21 mouse cellular contexts compared by ENCODE assay signal in the genomic region with DNA sequence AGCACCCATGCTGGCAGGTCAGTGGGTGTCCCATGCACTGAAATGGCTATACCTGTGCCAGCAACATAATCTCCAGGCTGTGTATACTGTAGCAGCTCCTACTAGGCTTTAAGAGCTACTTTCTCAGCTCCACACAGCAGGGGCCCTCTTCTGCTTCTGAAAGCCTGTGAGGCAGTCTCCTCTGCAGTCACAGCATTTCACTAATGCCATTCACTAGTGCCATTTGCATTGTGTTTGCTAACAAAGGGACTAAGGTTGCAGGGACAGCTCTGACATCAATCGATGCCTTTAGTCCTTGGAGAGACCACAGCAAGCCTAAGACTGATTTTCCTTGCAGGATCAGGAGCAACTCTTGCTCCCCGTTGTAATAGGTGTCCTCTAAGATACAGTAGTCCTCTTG.
DNase-seq lines count a peak whose midpoint lies in the region; ATAC-seq lines count a peak whose summit lies in the region.
"Had no signal": no experiment of that assay in that cellular context is flagged by ENCODE, and none has a peak within 500 bp of the region (broad histone marks: within the 10 kb centered on the region; RNA-seq: fewer than 3 reads in every experiment).

No protein-coding gene starts in this region.

- no peak overlapping the region for H3K9ac ChIP-seq in hindbrain, embryonic 11.5 days (ENCODE audit: low read depth, low read length)
- H3K9ac ChIP-seq in hindbrain, embryonic 14.5 days: no peak overlapping the region
- H3K9ac ChIP-seq: embryonic facial prominence, embryonic 12.5 days had no signal

- no peak overlapping the region for H3K4me3 ChIP-seq in hindbrain, embryonic 11.5 days (ENCODE audit: low read depth, low read length)
- H3K4me3 ChIP-seq in hindbrain, embryonic 14.5 days (replicated peaks; ENCODE audit: low read length): no peak overlapping the region
- H3K4me3 ChIP-seq: embryonic facial prominence, embryonic 12.5 days; heart, embryonic 10.5 days had no signal

- WGBS in hindbrain, embryonic 11.5 days: 9% methylated on average over 2 of the region's 2 CpGs
- WGBS in hindbrain, embryonic 14.5 days: 5% methylated on average over 2 of the region's 2 CpGs

- no peaks in the 10 kb centered on the region for H3K9me3 ChIP-seq in hindbrain, embryonic 11.5 days (ENCODE audit: control insufficient read depth, low read length)
- H3K9me3 ChIP-seq in hindbrain, embryonic 14.5 days (ENCODE audit: control insufficient read depth, low read length): no peaks in the 10 kb centered on the region
- H3K9me3 ChIP-seq: embryonic facial prominence, embryonic 12.5 days; heart, embryonic 10.5 days had no signal

- no peaks in the 10 kb centered on the region for H3K27me3 ChIP-seq in hindbrain, embryonic 11.5 days (ENCODE audit: control insufficient read depth, insufficient read depth, low read length)
- no peaks in the 10 kb centered on the region for H3K27me3 ChIP-seq in hindbrain, embryonic 14.5 days (ENCODE audit: control insufficient read depth, insufficient read depth, low read length)
- H3K27me3 ChIP-seq: embryonic facial prominence, embryonic 12.5 days had no signal

- H3K36me3 ChIP-seq in hindbrain, embryonic 11.5 days (ENCODE audit: control insufficient read depth, insufficient read depth, low read length): no peaks in the 10 kb centered on the region
- no peaks in the 10 kb centered on the region for H3K36me3 ChIP-seq in hindbrain, embryonic 14.5 days (replicated peaks; ENCODE audit: control insufficient read depth, insufficient read depth)
- H3K36me3 ChIP-seq: embryonic facial prominence, embryonic 12.5 days; heart, embryonic 10.5 days had no signal

- DNase-seq in hindbrain, embryonic 11.5 days (ENCODE audit: low spot score): peak; percentile 36
- DNase-seq in hindbrain, embryonic 14.5 days (ENCODE audit: low spot score): no peak
- peak; percentile 76 for DNase-seq in ES-CJ7 (ENCODE audit: low read depth, low spot score)
- peak; percentile 80 for DNase-seq in ZHBTc4 (ENCODE audit: low read depth, low spot score)
- peak; percentile 20 for DNase-seq in embryo, embryonic 11 days
- DNase-seq in kidney, adult 9 months: no peak
- DNase-seq in urinary bladder, postnatal 10 days (ENCODE audit: low spot score): no peak
- DNase-seq in testis, postnatal 10 days (ENCODE audit: low spot score): no peak
- DNase-seq: adrenal gland, postnatal 10 days; cerebellum, adult 11-12 months; cerebellum, adult 9-10 months; cerebellum, postnatal 25 days; gastrocnemius, postnatal 10 days; heart, adult 18-20 months; heart, postnatal 10 days; heart, postnatal 4 days had no signal

- no peak overlapping the region for H3K4me2 ChIP-seq in hindbrain, embryonic 11.5 days (replicated peaks; ENCODE audit: low read depth, low read length)
- no peak overlapping the region for H3K4me2 ChIP-seq in hindbrain, embryonic 14.5 days (replicated peaks)
- H3K4me2 ChIP-seq: embryonic facial prominence, embryonic 12.5 days had no signal

- ATAC-seq in hindbrain, embryonic 11.5 days (ENCODE audit: low FRiP score): 0 out of 2 replicates have a peak, but pooled peaks have one; percentile 33
- no peak for ATAC-seq in hindbrain, embryonic 14.5 days (ENCODE audit: low FRiP score)
- ATAC-seq: forebrain, embryonic 16.5 days; hindbrain, embryonic 16.5 days; inflammation-experienced regulatory T-cells, adult 6 months had no signal

- peaks cover 3% of the 10 kb centered on the region; the same call in 1 of the 2 replicates for H3K4me1 ChIP-seq in hindbrain, embryonic 11.5 days (replicated peaks; ENCODE audit: control insufficient read depth, insufficient read depth, low read length)
- 0 out of 2 replicates have a peak, but pooled peaks cover 4% of the 10 kb centered on the region for H3K4me1 ChIP-seq in hindbrain, embryonic 14.5 days (replicated peaks; ENCODE audit: control insufficient read depth, insufficient read depth, low read length)
- H3K4me1 ChIP-seq: embryonic facial prominence, embryonic 12.5 days; heart, embryonic 10.5 days had no signal

- H3K27ac ChIP-seq in hindbrain, embryonic 11.5 days (ENCODE audit: low read depth, low read length): no peak overlapping the region
- no peak overlapping the region for H3K27ac ChIP-seq in hindbrain, embryonic 14.5 days
- H3K27ac ChIP-seq: embryonic facial prominence, embryonic 12.5 days; heart, embryonic 10.5 days had no signal

Comparison
In these comparisons a context has a peak if more than half of its experiments do, and no peak if none do; other contexts are left out.
1. DNase-seq: peak in hindbrain, embryonic 11.5 days (single experiment), ES-CJ7 (single experiment), ZHBTc4 (single experiment) and embryo, embryonic 11 days (single experiment); none in hindbrain, embryonic 14.5 days (single experiment), kidney, adult 9 months (single experiment), urinary bladder, postnatal 10 days (single experiment) and testis, postnatal 10 days (single experiment).